Comparison of ENCODE assay signal across 9 mouse cellular contexts in the genomic region with DNA sequence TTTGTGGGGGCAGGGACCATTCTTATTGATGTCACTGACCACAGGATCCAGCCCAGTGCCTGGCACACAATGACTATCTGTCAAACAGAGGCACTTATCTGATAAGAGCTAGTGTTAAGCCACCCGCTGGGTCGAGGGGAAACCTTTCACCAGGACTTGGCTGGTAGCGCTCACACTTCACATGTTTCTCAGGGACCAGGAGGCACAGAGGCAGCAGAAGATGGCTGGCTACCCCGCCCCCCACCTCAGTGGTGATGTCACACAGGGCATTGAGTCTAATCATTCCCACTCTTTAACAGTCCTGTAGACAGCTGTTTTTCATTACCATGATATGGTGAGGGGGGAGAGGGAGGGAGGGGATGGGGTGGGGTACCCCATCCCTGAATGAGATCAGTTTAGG. TPM values are rescaled to one million over a fixed set of nuclear protein-coding genes. Genes with fewer than 3 reads are reported as not detected.
DNase-seq lines count a peak whose midpoint lies in the region; ATAC-seq lines count a peak whose summit lies in the region.
"Had no signal": no experiment of that assay in that cellular context is flagged by ENCODE, and none has a peak within 500 bp of the region (broad histone marks: within the 10 kb centered on the region; RNA-seq: fewer than 3 reads in every experiment).

A gene (plus strand): TSS at position 370 of the 400 bp plus-strand sequence.

- no peaks in the 10 kb centered on the region for H3K9me3 ChIP-seq in embryonic facial prominence, embryonic 11.5 days (replicated peaks; ENCODE audit: control insufficient read depth, low read length)
- H3K9me3 ChIP-seq in heart, embryonic 11.5 days (replicated peaks; ENCODE audit: control insufficient read depth, low read length): no peaks in the 10 kb centered on the region
- H3K9me3 ChIP-seq in midbrain, embryonic 16.5 days (replicated peaks; ENCODE audit: control insufficient read depth, low read length, poor library complexity, severe bottlenecking): no peaks in the 10 kb centered on the region

- H3K4me3 ChIP-seq in embryonic facial prominence, embryonic 11.5 days (ENCODE audit: low read depth, low read length): no peak within 1 kb of the TSS
- no peak within 1 kb of the TSS for H3K4me3 ChIP-seq in heart, embryonic 11.5 days (ENCODE audit: low read depth, low read length)
- H3K4me3 ChIP-seq in midbrain, embryonic 16.5 days (ENCODE audit: low read depth, low read length): no peak within 1 kb of the TSS
- H3K4me3 ChIP-seq: erythroblast, embryonic 14.5 days had no signal

- H3K36me3 ChIP-seq in embryonic facial prominence, embryonic 11.5 days (replicated peaks; ENCODE audit: control insufficient read depth, insufficient read depth, low read depth, low read length): no peaks in the 10 kb centered on the region
- H3K36me3 ChIP-seq in heart, embryonic 11.5 days (ENCODE audit: control insufficient read depth, insufficient read depth, low read length): no peaks in the 10 kb centered on the region
- no peaks in the 10 kb centered on the region for H3K36me3 ChIP-seq in midbrain, embryonic 16.5 days (ENCODE audit: control insufficient read depth, insufficient read depth, low read length)

- peak within 1 kb of the TSS; percentile 47 for H3K27ac ChIP-seq in embryonic facial prominence, embryonic 11.5 days (replicated peaks; ENCODE audit: low read depth, low read length)
- H3K27ac ChIP-seq in heart, embryonic 11.5 days (ENCODE audit: low read depth, low read length): no peak within 1 kb of the TSS
- no peak within 1 kb of the TSS for H3K27ac ChIP-seq in midbrain, embryonic 16.5 days (ENCODE audit: low read length)

- no peak for DNase-seq in thymus, postnatal 0 days (ENCODE audit: low spot score)
- DNase-seq in thymus, postnatal 14 days: no peak
- peak; percentile 83 for DNase-seq in embryonic facial prominence, embryonic 11.5 days (ENCODE audit: low spot score)
- DNase-seq in left cerebral cortex, adult 8-10 months (ENCODE audit: low spot score in 2 of 2): no peak
- DNase-seq in spleen, postnatal 14 days (ENCODE audit: low spot score in 2 of 2): no peak
- DNase-seq in thymus, postnatal 10 days (ENCODE audit: low spot score in 2 of 2): no peak

- WGBS in embryonic facial prominence, embryonic 11.5 days: 8% methylated on average over 4 of the region's 4 CpGs
- WGBS in heart, embryonic 11.5 days (ENCODE audit: insufficient replicate concordance): 3% methylated on average over 4 of the region's 4 CpGs
- WGBS in midbrain, embryonic 16.5 days: 13% methylated on average over 4 of the region's 4 CpGs

- H3K27me3 ChIP-seq in embryonic facial prominence, embryonic 11.5 days (ENCODE audit: control insufficient read depth, insufficient read depth, low read length): no peaks in the 10 kb centered on the region
- H3K27me3 ChIP-seq in heart, embryonic 11.5 days (ENCODE audit: control insufficient read depth, insufficient read depth, low read length): no peaks in the 10 kb centered on the region
- no peaks in the 10 kb centered on the region for H3K27me3 ChIP-seq in midbrain, embryonic 16.5 days (ENCODE audit: control insufficient read depth, insufficient read depth, low read depth, low read length)

- no peak for ATAC-seq in embryonic facial prominence, embryonic 11.5 days (replicated peaks; ENCODE audit: insufficient number of reproducible peaks, low FRiP score, low TSS enrichment, low read depth)
- ATAC-seq in heart, embryonic 11.5 days (replicated peaks; ENCODE audit: insufficient number of reproducible peaks, low FRiP score, low TSS enrichment): no peak
- no peak for ATAC-seq in midbrain, embryonic 16.5 days

- H3K4me1 ChIP-seq in embryonic facial prominence, embryonic 11.5 days (ENCODE audit: control insufficient read depth, insufficient read depth, low read length): no peaks in the 10 kb centered on the region
- peaks cover 14% of the 10 kb centered on the region for H3K4me1 ChIP-seq in heart, embryonic 11.5 days (ENCODE audit: control insufficient read depth, insufficient read depth, low read length)
- peaks cover 3% of the 10 kb centered on the region; the same call in 1 of the 2 replicates for H3K4me1 ChIP-seq in midbrain, embryonic 16.5 days (ENCODE audit: control insufficient read depth, insufficient read depth, low read length)

- 0 out of 2 replicates have a peak within 1 kb of the TSS, but pooled peaks have one; percentile 4 for H3K4me2 ChIP-seq in embryonic facial prominence, embryonic 11.5 days (ENCODE audit: low read depth, low read length)
- H3K4me2 ChIP-seq in heart, embryonic 11.5 days: no peak within 1 kb of the TSS
- H3K4me2 ChIP-seq in midbrain, embryonic 16.5 days (ENCODE audit: low read length): no peak within 1 kb of the TSS

- no peak within 1 kb of the TSS; the same call in 1 of the 2 replicates for H3K9ac ChIP-seq in embryonic facial prominence, embryonic 11.5 days (replicated peaks; ENCODE audit: low read length)
- no peak within 1 kb of the TSS for H3K9ac ChIP-seq in heart, embryonic 11.5 days (ENCODE audit: low read depth, low read length)
- no peak within 1 kb of the TSS for H3K9ac ChIP-seq in midbrain, embryonic 16.5 days (ENCODE audit: low read depth, low read length)

RNA-seq across cellular contexts. Expression of the gene that starts here (rescaled TPM):
- 43.6 and 50.2 TPM in 2 replicates for polyA plus RNA-seq in thymus, postnatal 0 days (2015; fragmentation: Nextera tagmentation; extraction: Ambion mirVana)
- polyA plus RNA-seq in embryonic facial prominence, embryonic 11.5 days (2014; fragmentation: Nextera tagmentation; extraction: Ambion mirVana): 68.3 and 74.6 TPM in 2 replicates
- polyA plus RNA-seq in heart, embryonic 11.5 days (2014; fragmentation: Nextera tagmentation; extraction: Ambion mirVana): 47.7 and 51.2 TPM in 2 replicates
- total RNA-seq in left cerebral cortex, adult 8-10 months (2022): 100 to 1,000 TPM; 302 to 338 (median 333) TPM
- polyA plus RNA-seq in midbrain, embryonic 16.5 days (2015; fragmentation: Nextera tagmentation; extraction: Ambion mirVana): 52.3 and 55.9 TPM in 2 replicates
